Mouse (Mus musculus) embryonic facial prominence, embryonic 10.5 days (tissue): Measurements from ENCODE around the gene Cby3. TPM values are rescaled to one million over a fixed set of nuclear protein-coding genes. Genes with fewer than 3 reads are reported as not detected.
A peak's percentile ranks its signal among the peaks of the same experiment; 100 is the strongest.
"Not testable (repeated sequence)": the region's sequence is repeated elsewhere in the genome, so short reads cannot be mapped to it uniquely, and the experiment has no call there.

ENCODE experiments used
- DNase-seq: peaks from one replicate; pipeline ENCODE4 v3.0.0-alpha.2; 2017; ENCODE audit warnings: low spot score
- H3K27ac ChIP-seq: fragments of 300-500 bp; sonication (generic); replicated peaks from 2 replicates; pipeline ENCODE4 v1.5.1; 2016; ENCODE audit warnings: mild to moderate bottlenecking
- H3K27me3 ChIP-seq: fragments of 300-500 bp; sonication (generic); replicated peaks from 2 replicates; pipeline ENCODE4 v1.6.1; 2016; ENCODE audit warnings: low read depth, mild to moderate bottlenecking; ENCODE audit not compliant: poor library complexity, severe bottlenecking
- H3K36me3 ChIP-seq: fragments of 300-500 bp; sonication (generic); replicated peaks from 2 replicates; pipeline ENCODE4 v1.6.1; 2016; ENCODE audit warnings: mild to moderate bottlenecking, moderate library complexity
- H3K4me1 ChIP-seq: fragments of 300-500 bp; sonication (generic); 2 replicates; pipeline ENCODE4 v1.6.1; 2016
- H3K4me3 ChIP-seq: fragments of 300-500 bp; sonication (generic); 2 replicates; pipeline ENCODE4 v1.5.1; 2016; ENCODE audit warnings: mild to moderate bottlenecking, moderate library complexity
- H3K9me3 ChIP-seq: fragments of 300-500 bp; sonication (generic); 2 replicates; pipeline ENCODE4 v1.6.1; 2016; ENCODE audit warnings: mild to moderate bottlenecking
- WGBS: fragments of 180-500 bp; shearing (Covaris S2); methylation state at CpG from one replicate; pipeline ENCODE4 v1.1.7; 2016; 5-methylcytosine and 5-hydroxymethylcytosine counted together
- polyA plus RNA-seq: library from polyadenylated mRNA; unstranded; fragments of >200 nt; fragmentation: Nextera tagmentation; extraction: Ambion mirVana; gene quantifications from 2 replicates; pipeline ENCODE4 v1.2.1, GENCODE M21; 2016

Cby3 gene
- polyA plus RNA-seq, 1 experiment from 2014 or later: 0.52 TPM

DNA sequence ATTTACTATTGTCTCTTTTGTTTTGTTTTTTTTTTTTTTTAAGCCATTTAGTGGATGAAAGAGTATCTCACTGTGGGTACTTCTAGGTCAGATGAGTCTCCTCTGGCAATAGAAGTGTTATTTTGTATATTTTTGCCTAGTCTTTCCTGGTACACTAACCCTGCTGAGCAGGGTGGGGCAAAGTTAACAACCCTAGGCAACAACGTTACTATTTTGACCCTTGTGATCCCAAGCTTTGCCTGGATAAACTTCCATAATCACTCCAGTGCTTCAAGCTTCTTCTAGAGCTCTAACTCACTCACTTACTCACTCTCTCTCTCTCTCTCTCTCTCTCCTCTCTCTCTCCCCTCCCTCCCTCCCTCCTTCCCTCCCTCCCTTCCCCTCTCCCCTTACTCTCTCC, 18.1 kb upstream of the Cby3 start:
- no peak for DNase-seq
- Histone ChIP-seq H3K27me3 (no peaks in the 10 kb centered on the region), H3K4me1 (no peaks in the 10 kb centered on the region), H3K27ac (no peak overlapping the region), H3K4me3 (no peak overlapping the region), H3K36me3 (no peaks in the 10 kb centered on the region), H3K9me3 (no peaks in the 10 kb centered on the region)
- 58% methylated on average over 1 of the region's 1 CpGs for WGBS

GRCm38 (mm10) chr11:50336891-50337290, 17.4 kb upstream of the Cby3 start:
- Histone ChIP-seq H3K36me3 (no peaks in the 10 kb centered on the region), H3K4me1 (no peaks in the 10 kb centered on the region), H3K27me3 (no peaks in the 10 kb centered on the region), H3K4me3 (no peak overlapping the region), H3K9me3 (no peaks in the 10 kb centered on the region), H3K27ac (no peak overlapping the region)
- DNase-seq: no peak
- 72% methylated on average over 4 of the region's 4 CpGs for WGBS

- Histone ChIP-seq H3K27me3 (no peaks in the 10 kb centered on the region), H3K27ac (no peak overlapping the region), H3K9me3 (no peaks in the 10 kb centered on the region), H3K4me1 (no peaks in the 10 kb centered on the region), H3K4me3 (no peak overlapping the region), H3K36me3 (no peaks in the 10 kb centered on the region)
- 77% methylated on average over 4 of the region's 4 CpGs for WGBS
- no peak for DNase-seq
Measured at GRCm38 (mm10) chr11:50345486-50345885, 8.8 kb upstream of the Cby3 start.

DNA sequence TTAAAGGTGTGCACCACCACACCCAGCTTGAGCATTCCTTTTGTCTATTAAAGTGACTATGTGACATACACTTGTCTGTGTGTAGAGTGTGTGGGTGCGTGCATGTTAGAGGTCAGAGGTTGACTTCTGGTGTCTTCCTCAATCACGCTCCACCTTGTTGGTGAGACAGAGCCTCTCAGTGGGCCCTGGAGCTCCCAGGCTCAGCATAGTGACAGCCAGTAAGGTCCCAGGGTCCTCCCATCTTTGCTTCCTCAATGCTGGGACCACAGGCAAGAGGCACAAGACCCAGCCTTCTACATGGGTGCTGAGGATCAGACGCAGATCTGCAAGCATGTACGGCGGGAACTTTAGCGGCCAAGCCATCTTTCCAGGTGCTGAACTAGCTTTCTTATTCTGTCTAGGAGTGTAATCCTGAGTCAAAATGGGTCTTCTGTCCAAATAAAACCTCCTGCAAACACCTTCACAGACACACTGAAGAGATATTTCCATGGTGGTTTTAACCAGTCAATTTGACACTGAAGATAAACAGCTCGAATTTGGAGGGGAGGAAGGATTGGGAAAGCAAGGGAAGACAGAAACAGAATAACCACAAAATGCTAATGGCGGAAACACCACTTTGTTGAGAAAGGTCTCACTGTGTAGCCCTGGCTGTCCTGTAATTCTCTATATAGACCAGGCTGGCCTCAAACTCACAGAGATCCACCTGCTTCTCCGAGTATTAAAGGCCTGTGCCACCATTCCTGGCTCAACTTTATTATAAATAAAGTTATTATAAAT, 7.8 kb upstream of the Cby3 start:
- H3K27me3 ChIP-seq: no peaks in the 10 kb centered on the region
- H3K4me1 ChIP-seq: no peaks in the 10 kb centered on the region
- H3K36me3 ChIP-seq: no peaks in the 10 kb centered on the region
- H3K27ac ChIP-seq: no peak overlapping the region
- no peak overlapping the region for H3K4me3 ChIP-seq
- no peak for DNase-seq
- no peaks in the 10 kb centered on the region for H3K9me3 ChIP-seq
- WGBS: 88% methylated on average over 9 of the region's 9 CpGs

- no peak overlapping the region for H3K4me3 ChIP-seq
- no peaks in the 10 kb centered on the region for H3K36me3 ChIP-seq
- no peaks in the 10 kb centered on the region for H3K9me3 ChIP-seq
- no peaks in the 10 kb centered on the region for H3K4me1 ChIP-seq
- H3K27ac ChIP-seq: no peak overlapping the region
- 89% methylated on average over 2 of the region's 2 CpGs for WGBS
- no peak for DNase-seq
- peaks cover 2% of the 10 kb centered on the region; the same call in 1 of the 2 replicates for H3K27me3 ChIP-seq
Measured at GRCm38 (mm10) chr11:50352177-50352576, 2.1 kb upstream of the Cby3 start.

DNA sequence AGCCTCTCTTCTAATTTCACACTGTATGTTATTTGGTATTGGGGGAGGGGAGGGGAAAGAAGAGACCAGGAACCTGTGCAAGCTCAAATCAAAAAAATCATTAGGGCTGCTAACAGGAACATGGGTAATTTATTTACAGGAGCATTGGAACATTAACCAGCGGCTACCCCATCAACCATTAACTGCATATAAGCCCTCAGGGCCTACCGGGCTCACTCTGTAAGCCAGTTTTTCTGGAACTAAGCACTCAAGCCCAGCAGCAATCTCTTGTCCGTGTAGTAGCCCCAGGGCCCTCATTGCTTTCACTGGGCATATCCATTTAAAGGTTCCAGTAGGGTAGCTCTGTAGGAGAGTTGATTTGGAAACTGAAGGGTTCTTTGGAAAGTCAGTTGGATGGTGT, 589 bp downstream of the Cby3 start:
- 80% methylated on average over 3 of the region's 3 CpGs for WGBS
- no peak overlapping the region for H3K4me3 ChIP-seq
- DNase-seq: no peak

GRCm38 (mm10) chr11:50355395-50355794, 1.1 kb downstream of the Cby3 start:
- Histone ChIP-seq H3K9me3 (no peaks in the 10 kb centered on the region), H3K4me1 (peaks cover 9% of the 10 kb centered on the region), H3K4me3 (no peak overlapping the region), H3K27ac (no peak overlapping the region), H3K36me3 (no peaks in the 10 kb centered on the region), H3K27me3 (peaks cover 33% of the 10 kb centered on the region)
- no peak for DNase-seq
- 70% methylated on average over 1 of the region's 1 CpGs for WGBS

More for the DNA sequence above, 589 bp downstream of the Cby3 start:
- Histone ChIP-seq H3K9me3 (no peaks in the 10 kb centered on the region), H3K4me1 (peaks cover 9% of the 10 kb centered on the region), H3K36me3 (no peaks in the 10 kb centered on the region), H3K27me3 (peaks cover 29% of the 10 kb centered on the region), H3K27ac (no peak overlapping the region)

DNA sequence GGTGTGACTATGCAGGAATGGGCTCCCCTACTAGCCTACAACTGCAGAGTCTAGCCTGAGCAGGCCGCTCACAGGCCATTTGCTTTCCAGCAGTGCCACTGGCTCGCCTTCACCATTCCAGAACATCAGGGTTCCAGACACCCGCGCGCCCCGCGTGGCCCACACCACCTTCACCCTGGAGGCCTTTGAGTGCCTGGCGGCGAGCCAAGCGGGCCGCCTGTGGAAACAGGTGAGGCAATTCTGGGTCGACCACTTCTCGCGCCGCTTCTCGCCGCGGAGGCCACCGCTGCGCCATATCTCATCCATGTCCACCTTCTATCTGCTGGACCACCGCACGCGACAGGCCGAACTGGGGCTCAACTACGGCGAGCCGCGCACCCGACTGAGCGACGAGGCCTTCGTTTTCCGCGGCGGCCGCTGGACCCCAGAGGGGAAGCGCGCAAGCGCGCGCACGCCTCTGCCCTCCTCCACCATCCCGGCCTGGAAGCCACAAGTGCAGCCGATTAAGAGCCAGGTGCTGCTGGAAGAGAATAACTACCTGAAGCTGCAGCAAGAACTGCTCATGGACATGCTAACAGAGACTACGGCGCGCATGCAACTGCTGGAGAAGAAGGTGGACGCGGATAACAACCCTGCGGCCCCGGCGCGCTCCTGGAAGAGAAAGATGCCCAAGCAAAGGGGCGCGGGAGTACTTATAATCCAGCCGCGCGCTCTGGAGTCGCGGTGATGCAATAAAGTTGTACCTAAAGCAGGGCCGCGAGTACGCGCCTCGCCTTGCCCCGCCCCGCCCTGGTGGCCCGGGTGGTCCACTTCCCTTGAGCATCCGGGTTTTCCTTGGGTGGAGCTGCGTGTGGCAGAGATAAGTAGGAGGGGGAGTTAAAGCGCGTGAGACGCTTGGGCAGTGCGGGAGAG, 4.9 kb downstream of the Cby3 start:
- peaks cover 54% of the 10 kb centered on the region for H3K27me3 ChIP-seq
- H3K4me3 ChIP-seq: peak overlapping the region; percentile 72
- peak; percentile 82 for DNase-seq
- peak overlapping the region; percentile 80 for H3K27ac ChIP-seq
- no peaks in the 10 kb centered on the region for H3K36me3 ChIP-seq
- 3% methylated on average over 74 of the region's 74 CpGs for WGBS
- H3K4me1 ChIP-seq: peaks cover 9% of the 10 kb centered on the region
- H3K9me3 ChIP-seq: no peaks in the 10 kb centered on the region

DNA sequence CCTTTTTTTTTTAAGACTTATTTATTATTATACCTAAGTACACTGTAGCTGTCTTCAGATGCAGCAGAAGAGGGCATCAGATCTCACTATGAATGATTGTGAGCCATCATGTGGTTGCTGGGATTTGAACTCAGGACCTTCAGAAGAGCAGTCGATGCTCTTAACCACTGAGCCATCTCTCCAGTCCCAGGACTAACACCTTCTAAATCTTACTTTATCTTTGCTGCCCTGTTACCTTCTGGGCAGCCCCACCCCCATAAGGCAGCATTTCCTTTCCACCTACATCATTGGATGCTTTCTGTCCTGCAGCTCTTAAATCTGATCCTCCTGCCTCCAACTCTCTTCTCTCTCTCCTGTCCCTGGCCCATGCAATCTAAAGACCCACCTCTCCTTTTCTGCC, 7.0 kb downstream of the Cby3 start:
- peaks cover 54% of the 10 kb centered on the region for H3K27me3 ChIP-seq
- not testable (repeated sequence) for H3K36me3 ChIP-seq, H3K4me1 ChIP-seq, DNase-seq, H3K9me3 ChIP-seq, H3K27ac ChIP-seq, H3K4me3 ChIP-seq
- 79% methylated on average over 1 of the region's 1 CpGs for WGBS

- Histone ChIP-seq H3K27ac (no peak overlapping the region), H3K4me3 (no peak overlapping the region), H3K27me3 (peaks cover 28% of the 10 kb centered on the region), H3K9me3 (no peaks in the 10 kb centered on the region), H3K36me3 (no peaks in the 10 kb centered on the region), H3K4me1 (peaks cover 1% of the 10 kb centered on the region; the same call in 1 of the 2 replicates)
- WGBS: 11% methylated on average over 4 of the region's 4 CpGs
- DNase-seq: peak; percentile 76
Measured at GRCm38 (mm10) chr11:50364548-50364947, 10.3 kb downstream of the Cby3 start.

DNA sequence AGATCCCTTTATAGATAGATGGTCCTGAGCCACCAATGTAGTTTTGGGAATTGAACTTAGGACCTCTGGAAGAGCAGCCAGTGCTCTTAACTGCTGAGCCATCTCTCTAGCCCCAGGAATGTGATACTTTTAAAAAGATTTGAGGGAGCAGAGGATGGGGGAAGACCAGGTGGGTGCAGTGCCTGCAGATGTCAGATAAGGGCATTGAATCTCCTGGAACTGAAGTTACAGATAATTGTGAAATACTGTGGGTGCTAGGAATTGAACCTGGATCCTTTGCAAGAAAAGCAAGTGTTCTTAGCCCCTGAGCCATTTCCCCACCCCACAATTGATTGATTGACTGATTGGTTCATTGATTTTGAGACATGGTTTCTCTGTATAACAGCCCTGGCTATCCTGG, 11.1 kb downstream of the Cby3 start:
- H3K9me3 ChIP-seq: no peaks in the 10 kb centered on the region
- no peaks in the 10 kb centered on the region for H3K4me1 ChIP-seq
- DNase-seq: no peak
- H3K4me3 ChIP-seq: no peak overlapping the region
- H3K27ac ChIP-seq: no peak overlapping the region
- no peaks in the 10 kb centered on the region for H3K36me3 ChIP-seq
- H3K27me3 ChIP-seq: peaks cover 22% of the 10 kb centered on the region

GRCm38 (mm10) chr11:50367531-50367930, 13.3 kb downstream of the Cby3 start:
- H3K27ac ChIP-seq: no peak overlapping the region
- DNase-seq: no peak
- WGBS: 90% methylated on average over 9 of the region's 9 CpGs
- H3K4me3 ChIP-seq: no peak overlapping the region
- H3K27me3 ChIP-seq: no peaks in the 10 kb centered on the region
- H3K9me3 ChIP-seq: no peaks in the 10 kb centered on the region
- no peaks in the 10 kb centered on the region for H3K36me3 ChIP-seq
- H3K4me1 ChIP-seq: peaks cover 11% of the 10 kb centered on the region; the same call in 1 of the 2 replicates
